Mouse (Mus musculus): ENCODE results near the gene Arl5c.

Gene Arl5c

GRCm38 (mm10) chr11:97995564-97996288 is at the start of gene Arl5c:
TSS of gene Arl5c (minus strand) at chr11:97996181.
- no peak for DNase-seq (ENCODE audit: low read depth, low spot score)

GRCm38 (mm10) chr11:98045596-98045995 is 49.6 kb upstream of the Arl5c start:
- DNase-seq (ENCODE audit: low read depth, low spot score), result no peak

- DNase-seq (ENCODE audit: low read depth, low spot score), result no peak
Measured at GRCm38 (mm10) chr11:98044074-98044473, 48.1 kb upstream of the Arl5c start.

- no peak for DNase-seq (ENCODE audit: low read depth, low spot score)
Measured at GRCm38 (mm10) chr11:98042741-98043140, 46.8 kb upstream of the Arl5c start.

GRCm38 (mm10) chr11:98040975-98041374 is 45.0 kb upstream of the Arl5c start:
- no peak for DNase-seq (ENCODE audit: low read depth, low spot score)

- no peak for DNase-seq (ENCODE audit: low read depth, low spot score)
Measured at GRCm38 (mm10) chr11:98037871-98038270, 41.9 kb upstream of the Arl5c start.

- DNase-seq (ENCODE audit: low read depth, low spot score), result no peak
Measured at GRCm38 (mm10) chr11:98035977-98036377, 40.0 kb upstream of the Arl5c start.

DNA sequence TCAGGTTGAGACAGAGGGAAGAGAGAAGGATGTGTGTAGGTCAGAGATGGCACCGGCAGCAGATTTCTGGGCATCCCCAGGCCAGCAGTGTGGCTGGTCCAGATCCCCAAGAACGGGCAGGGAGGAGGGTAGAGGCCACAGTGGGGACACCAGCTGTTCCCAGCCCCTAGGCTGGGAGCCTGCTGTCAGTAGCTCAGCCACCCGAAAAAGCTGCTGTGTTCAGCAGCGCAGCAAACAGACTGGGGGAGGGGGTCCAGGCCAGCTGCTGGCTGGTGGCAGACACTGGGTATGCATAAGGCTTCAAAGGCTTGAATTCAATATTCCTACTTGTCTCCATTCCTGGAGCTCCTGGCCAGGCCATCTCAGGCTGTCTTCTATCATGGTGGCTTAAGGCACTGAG is 38.9 kb upstream of the Arl5c start:
- no peak for DNase-seq (ENCODE audit: low read depth, low spot score)

DNA sequence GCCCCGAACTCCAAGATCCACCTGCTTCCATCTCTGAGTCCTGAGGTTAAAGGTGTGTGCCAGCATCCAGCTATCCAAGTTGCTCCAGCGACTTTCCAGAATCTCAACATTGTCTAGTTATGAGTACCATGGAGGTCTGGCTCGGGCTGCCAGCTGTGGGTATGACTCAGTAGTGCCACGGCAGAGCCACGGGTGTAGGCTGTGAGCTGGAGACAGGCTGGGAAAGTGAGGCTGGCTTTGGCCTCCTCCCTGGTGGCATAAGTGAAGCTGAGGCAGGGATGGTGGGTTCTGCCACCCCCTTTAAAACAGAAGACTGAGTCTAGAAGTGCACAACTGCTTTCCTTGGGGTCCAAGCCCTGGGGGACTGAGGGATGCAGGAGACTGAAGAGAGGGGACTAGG is 38.1 kb upstream of the Arl5c start:
- DNase-seq (ENCODE audit: low read depth, low spot score), result no peak

DNA sequence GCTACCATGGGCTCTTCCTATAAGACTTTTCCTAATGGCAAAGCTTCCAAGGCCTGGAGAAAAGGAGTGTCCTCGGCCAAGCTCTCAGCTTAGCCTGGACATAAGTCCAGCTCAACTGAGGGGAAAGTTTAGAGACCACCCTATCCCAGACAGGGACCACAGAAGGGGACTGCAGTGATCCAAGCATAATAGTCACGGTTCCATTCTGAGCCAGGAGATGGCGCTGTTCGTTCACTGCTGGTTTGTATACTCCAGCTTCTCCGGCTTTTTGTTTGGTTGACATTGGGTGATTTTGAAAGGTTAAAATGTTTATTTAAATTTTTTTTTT is 35.4 kb upstream of the Arl5c start:
- DNase-seq (ENCODE audit: low read depth, low spot score), result peak; percentile 71

DNA sequence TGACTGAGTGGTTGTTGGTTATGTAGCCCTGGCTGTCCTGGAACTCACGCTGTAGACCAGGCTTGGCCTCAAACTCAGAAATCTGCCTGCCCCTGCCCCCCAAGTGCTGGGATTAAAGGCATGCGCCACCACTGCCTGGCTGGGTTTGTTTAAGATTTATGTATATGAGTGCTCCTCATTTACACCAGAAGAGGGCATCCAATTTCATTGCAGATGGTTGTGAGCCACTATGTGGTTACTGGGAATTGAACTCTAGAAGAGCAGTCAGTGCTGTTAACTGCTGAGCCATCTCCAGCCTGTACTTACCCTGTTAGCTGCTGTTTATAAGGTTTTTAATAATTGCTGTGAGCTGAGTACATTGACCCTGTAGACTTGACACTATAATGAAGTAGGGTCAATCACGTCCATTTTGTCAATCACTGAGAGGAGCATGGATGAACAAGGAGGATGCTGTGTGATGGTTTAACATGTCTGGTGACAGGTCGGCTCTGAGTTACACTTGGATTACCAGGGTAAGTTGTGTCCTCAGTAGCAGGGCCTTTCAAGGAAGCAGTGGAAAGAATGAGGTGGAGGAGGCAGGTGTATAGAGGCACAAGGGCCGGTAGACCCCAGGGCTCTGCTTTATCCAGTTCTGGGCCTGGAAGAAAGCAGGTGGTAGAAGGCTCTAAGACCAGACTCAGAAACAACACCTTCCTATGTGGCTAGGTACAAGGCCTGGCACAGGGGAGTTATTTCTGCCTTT is 34.9 kb upstream of the Arl5c start:
- DNase-seq (ENCODE audit: low read depth, low spot score), result no peak

GRCm38 (mm10) chr11:98027785-98028184 is 31.8 kb upstream of the Arl5c start:
- no peak for DNase-seq (ENCODE audit: low read depth, low spot score)

DNA sequence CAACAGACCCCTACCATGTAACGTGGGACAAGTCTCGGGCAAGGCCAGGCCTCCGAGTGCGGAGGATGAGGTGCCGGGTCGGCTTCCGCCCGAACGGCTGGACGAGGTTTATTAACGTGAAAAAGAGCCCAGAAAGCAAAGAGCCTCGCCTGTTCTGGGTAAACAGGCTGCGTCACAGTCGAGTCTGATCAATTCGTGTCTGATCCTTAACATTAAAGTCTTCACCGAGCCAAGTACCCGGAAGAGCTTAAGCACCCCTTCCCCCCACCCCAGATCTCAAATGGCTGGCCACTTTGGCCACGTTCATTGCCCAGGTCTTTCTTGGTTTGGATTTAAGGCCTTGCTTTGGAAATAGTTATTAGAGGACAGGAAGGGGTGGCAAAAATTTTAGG is 31.3 kb upstream of the Arl5c start:
- DNase-seq (ENCODE audit: low read depth, low spot score), result no peak

- peak; percentile 87 for DNase-seq (ENCODE audit: low read depth, low spot score)
Measured at GRCm38 (mm10) chr11:98026570-98027296, 30.8 kb upstream of the Arl5c start, which contains the start of gene Rpl19. TSS of gene Rpl19 (plus strand) at chr11:98026710.

- DNase-seq (ENCODE audit: low read depth, low spot score), result no peak
Measured at GRCm38 (mm10) chr11:98026248-98026569, 30.2 kb upstream of the Arl5c start.

DNA sequence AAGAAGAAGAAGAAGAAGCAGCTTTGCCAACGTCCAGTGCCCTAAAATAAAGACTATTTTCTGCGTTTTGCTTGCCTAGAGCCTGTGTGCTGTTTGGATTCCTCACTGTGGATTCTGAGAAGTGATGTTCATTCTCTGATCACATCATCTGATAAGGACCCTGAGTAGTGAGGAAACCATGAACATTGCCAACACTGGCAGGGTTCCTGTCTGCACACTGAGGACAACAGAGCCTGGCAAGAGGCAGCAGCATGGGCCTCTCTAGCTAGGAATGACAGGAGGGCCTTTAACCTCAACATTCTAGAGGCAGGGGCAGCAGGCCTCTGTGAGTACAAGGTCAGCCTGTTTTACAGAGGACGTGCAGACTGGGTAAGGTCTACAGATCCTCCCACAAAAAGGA is 28.5 kb upstream of the Arl5c start:
- DNase-seq (ENCODE audit: low read depth, low spot score), result no peak

DNA sequence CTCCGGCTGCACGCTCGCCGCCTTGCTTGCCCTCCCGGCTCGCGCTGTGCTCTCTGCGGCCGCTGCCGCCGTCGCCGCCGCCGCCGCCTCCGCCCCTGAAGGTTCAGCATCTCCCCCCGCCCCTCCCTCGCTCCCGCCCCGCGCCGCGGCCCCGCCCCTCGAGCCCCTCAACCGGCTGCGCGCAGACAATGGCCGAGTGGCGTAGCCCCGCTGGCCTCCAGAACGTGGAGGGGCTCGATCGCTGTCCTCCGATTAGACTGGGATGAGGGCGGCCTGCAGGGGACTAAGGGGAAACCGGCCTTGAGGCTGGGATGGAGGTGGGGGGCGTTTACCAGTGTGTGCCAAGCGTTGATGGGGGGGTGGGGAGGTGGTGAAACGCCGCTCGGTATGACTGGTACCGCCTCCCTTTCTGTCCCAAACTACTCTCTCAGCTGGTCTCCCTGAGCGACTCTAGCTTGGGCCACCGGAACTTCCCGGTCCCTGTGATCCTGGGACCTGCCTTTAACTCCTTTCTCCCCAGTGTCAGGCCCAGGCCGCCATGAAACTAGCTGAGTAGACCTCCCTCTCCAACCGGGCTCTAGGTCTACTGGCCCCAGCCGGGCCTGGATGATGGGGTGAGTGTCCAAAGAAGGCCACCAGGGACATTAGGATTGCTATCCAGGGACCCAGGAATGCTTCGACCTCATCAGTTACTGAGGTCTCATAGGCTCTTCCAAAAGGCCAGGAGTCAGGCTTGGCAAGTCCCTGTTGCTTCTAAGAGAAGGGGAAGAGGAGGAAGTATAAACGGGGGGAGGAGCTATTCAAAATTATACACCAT is 26.8 kb upstream of the Arl5c start, which contains the start of gene Cacnb1:
TSS of gene Cacnb1 (minus strand) at position 480 of the 817 bp plus-strand sequence.
- peak; percentile 61 for DNase-seq (ENCODE audit: low read depth, low spot score)

GRCm38 (mm10) chr11:98022253-98022554 is 26.2 kb upstream of the Arl5c start:
- DNase-seq (ENCODE audit: low read depth, low spot score), result no peak

DNA sequence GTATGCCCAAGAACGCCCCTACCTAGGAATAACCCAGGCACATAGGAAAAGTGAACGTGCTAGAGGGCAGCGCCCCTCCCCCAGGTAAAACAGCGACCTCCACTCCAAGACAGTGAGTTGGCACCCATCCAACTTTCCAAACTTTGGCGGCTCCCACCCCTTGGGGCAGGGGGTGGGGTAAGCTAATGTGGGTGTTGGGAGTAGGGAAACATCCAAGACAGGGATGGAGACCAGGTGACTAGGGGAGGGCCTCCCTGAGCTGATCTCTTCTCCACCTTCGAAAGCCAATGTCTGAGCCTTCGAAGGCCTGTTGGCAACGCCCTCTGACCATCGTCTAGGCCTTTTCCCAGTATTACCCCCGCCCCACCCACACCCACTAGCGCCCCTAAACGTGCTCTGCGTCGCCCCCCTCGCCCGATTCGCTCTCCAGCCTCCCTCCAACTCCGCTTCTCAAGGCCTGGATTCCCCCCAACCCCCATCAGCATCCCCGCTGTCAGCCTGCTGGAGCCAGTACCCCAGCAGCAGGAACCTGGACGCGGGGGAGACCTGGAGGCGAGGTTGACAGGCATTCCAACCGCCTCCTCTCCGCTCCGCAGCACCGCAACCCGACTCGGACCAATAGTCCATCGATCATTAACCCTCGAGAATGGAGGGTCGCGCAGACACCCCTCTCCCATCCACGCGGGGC is 25.7 kb upstream of the Arl5c start:
- DNase-seq (ENCODE audit: low read depth, low spot score), result no peak

DNA sequence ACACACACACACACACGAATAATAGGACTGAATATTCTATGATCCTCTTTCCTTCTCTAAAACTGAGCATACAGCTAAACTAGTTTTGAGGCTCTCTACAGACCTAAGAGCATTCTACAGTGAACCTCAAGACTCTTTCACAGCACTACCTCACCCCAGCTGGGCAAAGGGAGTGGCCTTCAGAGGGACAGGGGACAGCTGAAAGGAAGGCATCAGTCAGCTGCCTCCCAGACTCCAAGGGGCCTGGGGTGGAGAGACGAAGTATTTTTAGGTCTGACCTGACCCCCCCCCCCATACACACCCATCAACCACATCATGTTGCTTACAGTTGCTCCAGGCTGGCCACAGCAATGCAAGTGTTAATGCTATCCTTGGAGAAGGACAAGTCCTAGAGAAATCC is 25.1 kb upstream of the Arl5c start:
- no peak for DNase-seq (ENCODE audit: low read depth, low spot score)

DNA sequence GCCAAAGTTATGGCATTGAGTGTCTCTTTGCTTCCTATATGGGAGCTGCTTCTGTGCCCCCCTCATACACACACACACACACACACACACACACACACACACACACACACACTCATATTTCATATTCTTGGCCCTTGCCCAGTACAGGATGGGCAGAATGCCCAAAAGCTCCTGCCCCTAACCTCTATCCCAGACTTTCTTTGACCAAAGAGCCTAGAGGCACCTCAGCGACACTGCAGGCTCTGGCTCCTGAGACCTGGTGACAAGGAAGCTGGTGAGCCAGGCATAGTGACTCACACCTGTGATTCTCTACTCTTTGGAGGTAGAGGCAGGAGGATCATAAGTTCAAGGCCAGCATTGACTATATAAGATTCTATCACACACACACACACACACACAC is 24.7 kb upstream of the Arl5c start:
- DNase-seq (ENCODE audit: low read depth, low spot score), result no peak
